Mouse (Mus musculus) G1E (cell line): ENCODE results near the gene Lctl.

Experiments used
- CTCF ChIP-seq: IDR thresholded peaks from 2 replicates; pipeline ENCODE4 v1.5.1; 2012; ENCODE audit warnings: low read depth, low read length, inconsistent platforms, mixed read lengths
- GATA1 ChIP-seq: IDR thresholded peaks from 2 replicates; pipeline ENCODE4 v1.6.1; 2012; ENCODE audit warnings: borderline replicate concordance, low read length, inconsistent platforms, mixed read lengths

DNA sequence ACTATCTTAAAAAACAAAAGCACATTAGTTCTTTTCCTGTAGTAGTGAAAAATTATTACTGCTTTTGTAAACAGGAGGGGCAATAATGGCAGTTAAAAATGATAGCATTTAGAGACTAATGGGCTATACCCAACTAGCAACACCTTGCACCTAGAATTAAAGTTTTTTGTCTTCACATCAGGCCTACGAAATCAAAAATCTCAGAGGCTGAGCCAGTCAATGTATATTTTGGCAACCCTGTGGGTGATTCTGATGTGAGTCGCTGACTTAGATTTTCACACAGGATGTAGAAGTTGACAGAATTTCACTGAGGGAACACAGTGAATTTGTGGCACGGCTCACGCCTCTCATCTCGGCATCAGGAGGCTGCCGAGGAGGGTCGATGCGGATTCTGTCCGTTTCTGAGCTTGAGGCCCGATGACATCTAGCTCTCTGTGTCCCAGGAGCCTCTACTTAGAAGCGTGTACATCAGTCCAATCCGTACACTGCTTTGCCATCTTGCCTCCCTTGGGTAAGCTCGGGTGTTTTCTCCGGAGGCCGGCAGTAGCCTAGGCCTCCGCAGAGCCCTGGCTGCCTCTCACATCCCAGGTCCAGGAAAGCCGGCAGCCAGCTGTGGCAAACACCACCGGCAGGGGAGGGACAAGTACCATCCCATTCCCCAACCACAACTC is 55.3 kb downstream of the Lctl start:
- TF ChIP-seq CTCF (no peak), GATA1 (no peak)
